Mouse (Mus musculus) megakaryocyte, adult 5-6 weeks (primary cell): Measurements from ENCODE around the gene 4933416C03Rik. TPM values are rescaled to one million over a fixed set of nuclear protein-coding genes. Genes with fewer than 3 reads are reported as not detected.

Experiments
- ATAC-seq: 2 replicates; pipeline ENCODE4 v1.8.0; 2016; ENCODE audit warnings: mild to moderate bottlenecking, inconsistent platforms; ENCODE audit not compliant: poor library complexity, severe bottlenecking
- total RNA-seq, 2 experiments: library from RNA; stranded (forward) in 1 of 2; stranded (reverse) in 1 of 2; fragments of 153-499, 151-499 nt in 1 of 2; fragments of 221-1000, 200-1000 nt in 1 of 2; gene quantifications; 2 replicates each; pipeline versions ENCODE4 v1.2.3 to v1.2.4; 2015 to 2017

Gene 4933416C03Rik
- total RNA-seq, 2 experiments from 2014 or later, result not detected

DNA sequence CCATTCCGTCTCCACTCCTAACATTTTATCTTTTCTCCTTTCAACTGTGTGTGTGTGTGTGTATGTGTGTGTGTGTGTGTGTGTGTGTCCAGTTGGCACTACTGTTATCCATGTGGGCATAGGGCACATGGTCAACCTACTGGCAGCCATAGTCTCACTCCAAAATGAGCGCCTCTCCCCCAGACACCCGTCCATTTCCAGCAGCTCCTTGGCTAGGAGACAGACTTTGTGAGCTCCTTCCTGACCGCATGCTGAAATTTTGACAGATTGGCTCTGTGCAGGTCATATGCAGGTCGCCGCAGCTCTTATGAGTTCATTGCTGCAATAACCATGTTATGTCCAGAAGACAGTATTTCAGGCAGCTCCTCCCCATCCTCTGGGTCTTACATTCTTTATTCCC, 32.9 kb downstream of the 4933416C03Rik start:
- ATAC-seq, result no peak

DNA sequence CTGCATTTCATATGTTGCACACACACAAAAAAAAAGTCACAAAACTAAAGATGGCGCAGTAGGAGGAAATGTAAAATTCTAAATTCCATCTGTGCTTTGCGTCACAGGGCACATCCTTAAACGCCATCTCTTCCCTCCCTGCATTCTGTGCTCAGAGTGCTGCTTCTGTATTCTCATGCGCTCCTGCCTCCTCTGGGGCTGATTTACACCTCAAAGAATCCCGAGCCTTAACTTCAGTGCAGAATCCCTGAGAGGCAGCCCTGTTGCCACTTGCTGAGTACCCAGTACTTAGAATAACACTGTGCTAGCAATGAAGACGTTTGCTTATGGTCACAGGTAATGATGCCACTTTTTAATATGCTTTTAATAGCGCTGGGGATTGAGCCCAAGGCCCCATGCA, 34.3 kb downstream of the 4933416C03Rik start:
- no peak for ATAC-seq

DNA sequence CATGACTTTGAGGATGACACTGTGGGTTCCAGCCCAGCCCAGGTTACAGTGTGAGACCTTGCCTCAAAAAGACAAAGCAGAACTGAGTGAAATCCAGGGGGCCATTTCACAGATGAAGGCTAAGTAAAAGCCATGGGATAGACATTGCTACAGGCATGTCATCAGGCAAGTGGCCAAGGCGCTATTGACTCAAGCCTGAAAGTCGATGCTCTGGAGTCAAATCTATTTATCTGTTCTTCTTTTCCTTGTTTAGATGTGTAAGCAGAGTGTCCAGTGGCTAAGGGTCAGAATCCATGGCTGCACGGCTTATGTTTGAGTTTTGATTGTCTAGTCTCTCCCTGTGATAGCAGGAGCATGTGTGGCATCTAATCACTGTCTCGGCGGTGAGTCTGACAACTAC, 35.1 kb downstream of the 4933416C03Rik start:
- no peak for ATAC-seq

DNA sequence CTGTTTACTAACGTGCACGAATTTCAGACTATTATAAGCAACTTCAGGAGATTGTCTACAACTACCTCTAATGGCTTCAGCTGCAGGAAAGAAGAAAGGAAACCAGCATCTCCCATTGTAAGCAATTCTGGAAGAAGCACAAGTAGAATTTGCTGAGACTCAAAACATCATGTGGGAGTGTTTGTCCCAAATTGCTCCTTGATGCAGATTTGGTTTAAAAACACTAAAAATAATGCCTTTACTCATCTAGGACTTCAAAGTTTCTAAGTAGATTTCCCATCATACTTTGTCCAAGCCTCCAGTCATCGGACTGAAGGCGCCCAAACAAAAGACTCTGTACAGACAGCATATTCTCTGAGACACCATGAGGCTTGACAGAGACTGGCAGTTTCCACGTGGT, 37.8 kb downstream of the 4933416C03Rik start:
- ATAC-seq, result no peak

Other genes starting within 250 kb of the 4933416C03Rik start
- 1.0 TPM in 1 of 2 replicates, not detected in the other for gene Ptprr, start 95.7 kb downstream of the 4933416C03Rik start, total RNA-seq (2015)
- 0.08 TPM in 1 of 2 replicates, not detected in the other for gene Ptprr, start 95.7 kb downstream of the 4933416C03Rik start, total RNA-seq (2017)
- gene Ptprb, start 161.6 kb upstream of the 4933416C03Rik start, total RNA-seq (2015), result not detected in 2 replicates
- gene Ptprb, start 161.6 kb upstream of the 4933416C03Rik start, total RNA-seq (2017), result not detected in 2 replicates